Mouse (Mus musculus) CH12.LX (cell line): ENCODE results near the gene Nek6. TPM values are rescaled to one million over a fixed set of nuclear protein-coding genes. Genes with fewer than 3 reads are reported as not detected.

Experiments used
- DNase-seq: peaks from one replicate; pipeline ENCODE4 v3.0.0-alpha.2; 2013; ENCODE audit errors: extremely low read depth
- H3K27ac ChIP-seq: 2 replicates; pipeline ENCODE4 v1.5.1; 2012; ENCODE audit warnings: low read depth, mild to moderate bottlenecking, control low read depth, moderate library complexity; ENCODE audit not compliant: insufficient read depth
- H3K27me3 ChIP-seq: replicated peaks from 2 replicates; pipeline ENCODE3; 2012; ENCODE audit warnings: inconsistent platforms
- H3K36me3 ChIP-seq, 2 experiments: replicated peaks in 1 of 2; 2 replicates each; pipeline versions ENCODE3 to v1.6.1; 2012; ENCODE audit warnings: inconsistent platforms in 1 of 2, low read length in 1 of 2, mild to moderate bottlenecking in 1 of 2, mixed read lengths in 1 of 2, moderate library complexity in 1 of 2; ENCODE audit not compliant: control insufficient read depth in 1 of 2, insufficient read depth in 1 of 2
- H3K4me1 ChIP-seq, 2 experiments: 2 replicates each; pipeline ENCODE4 v1.6.1; 2012; ENCODE audit warnings: inconsistent platforms in 1 of 2, moderate library complexity in 1 of 2; ENCODE audit not compliant: insufficient read depth in 2 of 2, control insufficient read depth in 1 of 2
- H3K4me2 ChIP-seq: 2 replicates; pipeline ENCODE4 v1.6.1; 2012; ENCODE audit warnings: low read depth, mild to moderate bottlenecking, control low read depth; ENCODE audit not compliant: poor library complexity, insufficient read depth, severe bottlenecking
- H3K4me3 ChIP-seq, 3 experiments: fragments of 150-350 bp in 1 of 3; sonication (generic) in 1 of 3; replicated peaks in 1 of 3; 2 replicates each; pipeline versions ENCODE3 to v1.5.1; 2011 to 2012; ENCODE audit warnings: low read depth in 2 of 3, low read length in 2 of 3, mild to moderate bottlenecking in 2 of 3, moderate library complexity in 2 of 3, control low read depth in 1 of 3, improper control_type of control experiment in 1 of 3, inconsistent platforms in 1 of 3, mixed read lengths in 1 of 3; ENCODE audit not compliant: poor library complexity in 1 of 3
- H3K79me2 ChIP-seq: replicated peaks from 2 replicates; pipeline ENCODE4 v1.6.1; 2012; ENCODE audit warnings: mild to moderate bottlenecking, moderate library complexity; ENCODE audit not compliant: control insufficient read depth, poor library complexity, insufficient read depth, severe bottlenecking; ENCODE audit errors: extremely low read depth
- H3K9ac ChIP-seq: 2 replicates; pipeline ENCODE4 v1.6.1; 2012; ENCODE audit warnings: low read depth, mild to moderate bottlenecking, control low read depth, moderate library complexity; ENCODE audit not compliant: insufficient read depth
- H3K9me3 ChIP-seq: replicated peaks from 2 replicates; pipeline ENCODE3; 2012; ENCODE audit warnings: low read length, inconsistent platforms, mixed read lengths
- BHLHE40 ChIP-seq: IDR thresholded peaks from 2 replicates; pipeline ENCODE4 v1.6.1; 2011; ENCODE audit warnings: mild to moderate bottlenecking, low read depth, low read length, improper control_type of control experiment
- CHD1 ChIP-seq: IDR thresholded peaks from 2 replicates; pipeline ENCODE4 v1.6.1; 2012; ENCODE audit warnings: low read depth, low read length, improper control_type of control experiment, inconsistent platforms
- CHD2 ChIP-seq: IDR thresholded peaks from 2 replicates; pipeline ENCODE4 v1.6.1; 2011; ENCODE audit warnings: low read length, improper control_type of control experiment
- E2F4 ChIP-seq: IDR thresholded peaks from 2 replicates; pipeline ENCODE4 v1.6.1; 2011; ENCODE audit warnings: low read depth, low read length, improper control_type of control experiment; ENCODE audit not compliant: insufficient replicate concordance
- ELF1 ChIP-seq: IDR thresholded peaks from 2 replicates; pipeline ENCODE4 v1.6.1; 2014; ENCODE audit warnings: low read depth, mild to moderate bottlenecking, inconsistent platforms, low read length, improper control_type of control experiment
- EP300 ChIP-seq: IDR thresholded peaks from 2 replicates; pipeline ENCODE4 v1.6.1; 2011; ENCODE audit warnings: low read length, improper control_type of control experiment
- ETS1 ChIP-seq: conservative IDR thresholded peaks from 2 replicates; pipeline ENCODE4 v1.6.1; 2012; ENCODE audit warnings: low read depth, mild to moderate bottlenecking, inconsistent platforms, low read length, improper control_type of control experiment, moderate library complexity
- GABPA ChIP-seq: IDR thresholded peaks from 2 replicates; pipeline ENCODE4 v1.6.1; 2012; ENCODE audit warnings: low read depth, low read length, improper control_type of control experiment, inconsistent platforms; ENCODE audit not compliant: insufficient replicate concordance
- HCFC1 ChIP-seq: IDR thresholded peaks from 2 replicates; pipeline ENCODE4 v1.6.1; 2012; ENCODE audit warnings: low read depth, mild to moderate bottlenecking, inconsistent platforms, low read length, improper control_type of control experiment
- IRF4 ChIP-seq: IDR thresholded peaks from 2 replicates; pipeline ENCODE4 v1.6.1; 2014; ENCODE audit warnings: low read depth, mild to moderate bottlenecking, inconsistent platforms, low read length, improper control_type of control experiment
- JUN ChIP-seq: IDR thresholded peaks from 2 replicates; pipeline ENCODE4 v1.6.1; 2011; ENCODE audit warnings: low read depth, mild to moderate bottlenecking, low read length, improper control_type of control experiment, moderate library complexity; ENCODE audit not compliant: insufficient read depth
- MAFK ChIP-seq: IDR thresholded peaks from 2 replicates; pipeline ENCODE4 v1.6.1; 2011; ENCODE audit warnings: low read length, improper control_type of control experiment; ENCODE audit not compliant: insufficient replicate concordance
- MAX ChIP-seq: IDR thresholded peaks from 2 replicates; pipeline ENCODE4 v1.6.1; 2011; ENCODE audit warnings: low read length, improper control_type of control experiment
- MAZ ChIP-seq: IDR thresholded peaks from 2 replicates; pipeline ENCODE4 v1.6.1; 2012; ENCODE audit warnings: low read depth, mild to moderate bottlenecking, inconsistent platforms, low read length, improper control_type of control experiment, moderate library complexity
- MEF2A ChIP-seq: IDR thresholded peaks from 2 replicates; pipeline ENCODE4 v1.6.1; 2014; ENCODE audit warnings: low read depth, mild to moderate bottlenecking, inconsistent platforms, low read length, improper control_type of control experiment, borderline replicate concordance
- NRF1 ChIP-seq: IDR thresholded peaks from 2 replicates; pipeline ENCODE4 v1.6.1; 2014; ENCODE audit warnings: low read depth, mild to moderate bottlenecking, inconsistent platforms, low read length, improper control_type of control experiment, moderate library complexity
- POLR2A ChIP-seq: IDR thresholded peaks from 2 replicates; pipeline ENCODE4 v1.6.1; 2011; ENCODE audit warnings: low read depth, mild to moderate bottlenecking, improper control_type of control experiment, low read length
- POLR2AphosphoS2 ChIP-seq: IDR thresholded peaks from 2 replicates; pipeline ENCODE4 v1.6.1; 2011; ENCODE audit warnings: low read depth, low read length, improper control_type of control experiment
- SIN3A ChIP-seq: IDR thresholded peaks from 2 replicates; pipeline ENCODE4 v1.6.1; 2012; ENCODE audit warnings: low read length, improper control_type of control experiment, inconsistent platforms
- SMC3 ChIP-seq: IDR thresholded peaks from 2 replicates; pipeline ENCODE4 v1.6.1; 2011; ENCODE audit warnings: low read depth, low read length, improper control_type of control experiment
- TBP ChIP-seq: conservative IDR thresholded peaks from 2 replicates; pipeline ENCODE4 v1.6.1; 2011; ENCODE audit warnings: low read depth, low read length, improper control_type of control experiment
- TCF12 ChIP-seq: IDR thresholded peaks from 2 replicates; pipeline ENCODE4 v1.6.1; 2014; ENCODE audit warnings: low read depth, mild to moderate bottlenecking, inconsistent platforms, low read length, improper control_type of control experiment
- UBTF ChIP-seq: IDR thresholded peaks from 2 replicates; pipeline ENCODE4 v1.6.1; 2012; ENCODE audit warnings: low read depth, mild to moderate bottlenecking, inconsistent platforms, low read length, improper control_type of control experiment, moderate library complexity
- USF2 ChIP-seq: conservative IDR thresholded peaks from 2 replicates; pipeline ENCODE4 v1.6.1; 2011; ENCODE audit warnings: low read depth, low read length, improper control_type of control experiment
- ZKSCAN1 ChIP-seq: IDR thresholded peaks from 2 replicates; pipeline ENCODE4 v1.6.1; 2012; ENCODE audit warnings: low read depth, inconsistent platforms, low read length, improper control_type of control experiment, borderline replicate concordance
- ZMIZ1 ChIP-seq: IDR thresholded peaks from 2 replicates; pipeline ENCODE4 v1.6.1; 2012; ENCODE audit warnings: low read depth, mild to moderate bottlenecking, inconsistent platforms, low read length, improper control_type of control experiment
- ZNF384 ChIP-seq: IDR thresholded peaks from 2 replicates; pipeline ENCODE4 v1.6.1; 2012; ENCODE audit warnings: low read depth, low read length, improper control_type of control experiment, inconsistent platforms
- dilution Hi-C: fragments of 300-500 bp; cut with MboI; formaldehyde crosslinking; loops from 2 replicates; pipeline ENCODE4 v1.14.3; 2020; ENCODE audit warnings: low sequenced_read_pairs; ENCODE audit not compliant: extremely low pct_unique_long_range_greater_than_20kb, extremely low pct_ligation_motif_present
- in situ Hi-C: fragments of 300-500 bp; cut with MboI; formaldehyde crosslinking; loops from 3 replicates; pipeline ENCODE4 v1.14.3; 2019; ENCODE audit warnings: low sequenced_read_pairs, low pct_ligation_motif_present, low pct_unique_long_range_greater_than_20kb, mixed read lengths
- polyA plus RNA-seq: library from polyadenylated mRNA; unstranded; fragments of >175 nt; gene quantifications from 2 replicates; pipeline ENCODE4 v1.2.1, GENCODE M21; 2012; ENCODE audit warnings: low read depth; ENCODE audit not compliant: insufficient read length
- total RNA-seq, 2 experiments: library from RNA; depleted of rRNA; stranded (reverse); fragments of 300-350 nt in 1 of 2; fragments of >200 nt in 1 of 2; gene quantifications; 2 replicates each; pipeline ENCODE4 v1.2.3; 2012 to 2014

Nek6 gene
- total and polyA plus RNA-seq, 3 experiments: 31.0 to 39.9 (median 36.7) TPM

DNA sequence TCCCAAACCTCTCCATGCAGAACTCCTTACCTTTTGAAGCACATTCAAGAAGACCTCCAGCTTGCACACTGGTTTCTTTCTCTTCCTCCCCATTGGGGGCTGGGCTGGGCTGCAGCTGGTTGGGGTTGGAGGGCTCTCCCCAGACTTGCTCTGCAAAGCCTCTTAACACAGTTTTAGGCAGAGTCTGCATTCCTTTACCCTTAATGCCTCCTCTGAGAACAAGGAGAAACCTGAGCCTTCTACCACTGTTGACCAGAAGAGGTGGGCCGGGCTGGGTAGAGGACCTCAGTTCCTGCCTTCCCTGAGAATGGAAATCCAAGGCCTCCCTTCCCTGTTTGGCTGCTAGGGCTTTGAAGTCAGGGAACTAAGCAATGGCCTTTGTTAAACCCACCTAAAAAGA lies 9.8 kb upstream of the Nek6 start:
- dilution Hi-C loops (no loop called here), in situ Hi-C loops (no loop called here)
- no peaks in the 10 kb centered on the region for H3K27me3 ChIP-seq

DNA sequence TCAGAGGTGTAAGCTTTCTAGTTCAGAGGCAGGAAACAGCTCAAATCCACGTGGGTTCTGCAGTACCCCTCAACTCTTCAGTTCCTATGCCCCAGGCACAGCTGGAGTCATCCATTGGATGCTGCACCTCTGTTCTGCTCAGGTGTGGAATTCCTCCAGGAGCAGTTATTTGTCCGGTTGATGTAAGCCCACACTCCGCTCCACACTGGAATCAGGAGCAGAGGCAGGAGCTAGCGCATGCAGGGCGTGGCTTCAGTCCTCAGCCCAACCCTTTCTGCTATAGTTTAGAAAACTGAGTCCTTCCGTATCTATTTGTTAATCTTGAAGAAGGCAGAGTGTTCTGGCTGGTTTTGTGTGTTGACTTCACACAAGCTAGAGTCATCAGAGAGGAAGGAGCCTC lies 9.3 kb upstream of the Nek6 start:
- no peak overlapping the region for H3K9ac ChIP-seq
- no peaks in the 10 kb centered on the region for H3K9me3 ChIP-seq
- no peak overlapping the region for H3K4me3 ChIP-seq
- dilution Hi-C loops: no loop called here
- H3K4me1 ChIP-seq: peaks cover 0 to 20% of the 10 kb centered on the region in 2 experiments; a peak in 2 of 4 replicates
- H3K4me2 ChIP-seq: no peak overlapping the region
- no peaks in the 10 kb centered on the region for H3K79me2 ChIP-seq
- in situ Hi-C loops: no loop called here
- H3K36me3 ChIP-seq: no peaks in the 10 kb centered on the region
- no peak overlapping the region for H3K27ac ChIP-seq
- no peak for DNase-seq
- TF ChIP-seq CHD2: no peak
- TF ChIP-seq SMC3: no peak
- TF ChIP-seq E2F4: no peak
- TF ChIP-seq TCF12: no peak
- TF ChIP-seq ZKSCAN1: no peak
- TF ChIP-seq BHLHE40: no peak
- TF ChIP-seq MAFK: no peak
- TF ChIP-seq SIN3A: no peak
- no peak for TF ChIP-seq ELF1
- TF ChIP-seq JUN: no peak
- no peak for TF ChIP-seq ETS1
- TF ChIP-seq HCFC1: no peak
- no peak for TF ChIP-seq GABPA
- no peak for TF ChIP-seq IRF4
- TF ChIP-seq MAZ: no peak
- TF ChIP-seq CHD1: no peak
- no peaks in the 10 kb centered on the region for H3K27me3 ChIP-seq

More for the DNA sequence above, 9.8 kb upstream of the Nek6 start:
- Histone ChIP-seq H3K4me1 (peaks cover 0 to 15% of the 10 kb centered on the region in 2 experiments; a peak in 2 of 4 replicates), H3K4me3 (no peak overlapping the region), H3K9me3 (no peaks in the 10 kb centered on the region), H3K27ac (no peak overlapping the region), H3K4me2 (no peak overlapping the region), H3K9ac (no peak overlapping the region)
- no peak for TF ChIP-seq ZNF384
- TF ChIP-seq MAX: no peak
- no peak for TF ChIP-seq MEF2A
- no peak for TF ChIP-seq TCF12
- no peak for TF ChIP-seq UBTF
- no peak for TF ChIP-seq E2F4
- TF ChIP-seq EP300: no peak
- no peak for TF ChIP-seq POLR2AphosphoS2
- no peak for TF ChIP-seq POLR2A
- no peak for TF ChIP-seq CHD1
- TF ChIP-seq GABPA: no peak
- no peak for TF ChIP-seq TBP
- no peak for TF ChIP-seq USF2
- TF ChIP-seq NRF1: no peak
- no peak for TF ChIP-seq HCFC1
- no peak for TF ChIP-seq IRF4
- no peak for TF ChIP-seq JUN
- TF ChIP-seq ZMIZ1: no peak
- no peak for TF ChIP-seq ETS1
- TF ChIP-seq, all 38 proteins: peak for 0
- DNase-seq: no peak
- Histone ChIP-seq H3K79me2 (no peaks in the 10 kb centered on the region), H3K36me3 (no peaks in the 10 kb centered on the region)
